Mouse (Mus musculus) bone marrow, adult 2 months (tissue): ENCODE measurements around the gene Slc26a3.

Experiments used
- CTCF ChIP-seq: fragments of 200-500 bp; IDR thresholded peaks from 2 replicates; pipeline ENCODE4 v1.5.1; 2011; ENCODE audit warnings: low read length, control low read depth; ENCODE audit not compliant: control insufficient read depth, insufficient read depth
- POLR2A ChIP-seq: fragments of 200-500 bp; IDR thresholded peaks from 2 replicates; pipeline ENCODE4 v1.6.1; 2011; ENCODE audit warnings: low read depth, mild to moderate bottlenecking, control low read depth, low read length, borderline replicate concordance; ENCODE audit not compliant: control insufficient read depth

DNA sequence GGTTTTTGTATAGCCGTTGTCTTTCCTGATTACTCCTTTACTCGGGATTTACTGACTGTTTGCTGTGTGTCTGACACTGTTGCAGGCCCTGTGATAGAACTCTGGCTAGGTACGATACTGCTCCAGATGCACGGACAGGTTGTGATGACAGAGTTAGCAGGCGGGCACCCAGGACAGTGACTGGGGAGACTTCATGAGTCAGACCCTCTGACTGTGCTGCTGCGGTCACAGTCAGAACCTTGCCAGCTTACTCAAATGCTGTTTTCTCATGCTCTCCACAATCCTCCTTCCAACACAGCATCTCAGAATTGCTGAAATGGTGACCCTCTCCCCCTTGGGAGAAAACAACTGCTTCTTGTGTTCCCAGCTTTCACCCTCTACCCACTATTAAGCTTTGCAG lies 117.8 kb downstream of the Slc26a3 start:
- TF ChIP-seq POLR2A: no peak
- TF ChIP-seq CTCF: no peak
